Mouse (Mus musculus): ENCODE results near the gene Gm3164.
"Not testable (repeated sequence)": the region's sequence is repeated elsewhere in the genome, so short reads cannot be mapped to it uniquely, and the experiment has no call there.

The Gm3164 gene

GRCm38 (mm10) chr14:4414965-4415835 is at the start of gene Gm3164:
Gm3164 (plus strand) TSS chr14:4415448.
- peak; percentile 43 to 62 for DNase-seq (ENCODE audit: inconsistent age in 2 of 2, low spot score in 1 of 2)

DNA sequence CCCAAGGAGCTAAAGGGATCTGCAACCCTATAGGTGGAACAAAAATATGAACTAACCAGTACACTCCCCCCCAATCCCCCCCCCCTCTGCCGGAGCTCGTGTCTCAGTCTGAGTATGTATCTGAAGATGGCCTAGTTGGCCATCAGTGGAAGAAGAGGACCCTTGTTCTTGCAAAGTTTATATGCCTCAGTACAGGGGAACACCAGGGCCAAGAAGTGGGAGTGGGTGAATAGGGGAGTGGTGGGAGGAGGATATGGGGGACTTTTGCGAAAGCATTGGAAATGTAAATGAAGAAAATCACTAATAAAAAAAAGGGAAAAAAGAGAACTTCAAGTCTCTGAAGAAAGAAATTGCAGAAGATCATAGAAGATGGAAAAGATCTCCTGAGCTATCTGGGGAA is 46.3 kb upstream of the Gm3164 start:
- DNase-seq (ENCODE audit: inconsistent age in 2 of 2, low spot score in 1 of 2) = not testable (repeated sequence)

DNA sequence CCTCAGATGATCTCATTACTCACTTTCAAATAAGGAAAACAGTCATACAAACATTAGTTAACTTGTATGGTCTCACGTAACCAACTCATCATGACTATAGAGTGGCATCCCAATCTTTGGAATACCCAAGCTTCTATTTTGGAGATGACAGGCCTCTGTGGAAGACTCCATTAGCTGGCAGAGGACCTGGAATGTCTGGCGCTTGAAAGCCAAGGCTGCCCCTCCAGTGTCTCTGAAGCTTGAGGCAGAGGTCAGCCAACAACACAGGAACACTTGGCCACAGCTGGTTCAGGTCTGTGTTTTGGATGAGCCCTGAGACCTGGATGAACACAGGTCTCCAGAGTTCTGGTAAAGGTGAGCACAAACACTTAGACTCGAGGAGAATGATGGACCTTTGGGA is 45.6 kb upstream of the Gm3164 start:
- DNase-seq (ENCODE audit: inconsistent age in 2 of 2, low spot score in 1 of 2) = not testable (repeated sequence)

DNA sequence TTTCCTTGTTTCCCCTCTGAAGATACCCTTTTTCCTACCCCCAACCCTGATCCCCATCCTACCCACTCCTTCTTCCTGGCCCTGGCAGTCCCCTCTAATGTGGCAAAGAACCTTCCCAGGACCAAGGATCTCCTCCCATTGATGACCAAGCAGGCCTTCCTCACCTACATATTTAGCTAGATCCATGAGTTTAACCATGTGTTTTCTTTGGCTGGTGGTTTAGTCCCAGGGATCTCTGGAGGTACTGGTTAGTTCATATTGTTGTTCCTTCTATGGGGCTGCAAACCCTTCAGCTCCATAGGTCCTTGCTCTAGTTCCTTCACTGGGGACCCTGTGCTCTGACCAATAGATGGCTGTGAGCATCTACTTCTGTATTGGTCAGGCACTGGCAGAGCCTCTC is 37.4 kb upstream of the Gm3164 start:
- DNase-seq (ENCODE audit: inconsistent age in 2 of 2, low spot score in 1 of 2) = peak in 1 of 2 experiments; percentile 39

DNA sequence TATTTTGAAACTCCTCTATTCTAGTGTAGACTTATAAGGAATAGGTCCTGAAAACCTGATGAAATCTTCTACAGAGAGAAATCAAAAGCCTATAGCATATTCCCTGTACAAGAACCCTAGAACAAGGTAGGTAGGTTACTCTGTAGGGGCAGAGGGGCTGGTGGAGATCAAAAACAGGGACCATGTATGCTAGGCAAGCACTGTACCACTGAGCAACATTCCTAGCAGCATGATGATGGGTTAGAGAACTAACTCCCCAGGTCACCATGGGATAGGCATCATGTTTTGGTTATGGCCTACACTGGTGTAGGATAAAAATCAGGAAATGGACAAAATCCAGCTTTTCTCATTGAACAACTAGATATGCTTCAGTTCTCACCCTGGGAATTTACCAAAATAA is 29.6 kb upstream of the Gm3164 start:
- DNase-seq (ENCODE audit: inconsistent age in 2 of 2, low spot score in 1 of 2) = peak in 1 of 2 experiments; percentile 40

- DNase-seq (ENCODE audit: inconsistent age in 2 of 2, low spot score in 1 of 2) = not testable (repeated sequence)
These were observed 22.3 kb upstream of the Gm3164 start for GRCm38 (mm10) chr14:4392841-4393530.

GRCm38 (mm10) chr14:4397226-4397625 is 18.0 kb upstream of the Gm3164 start, which contains the start of gene Gm3159:
Gm3159 (plus strand) TSS chr14:4397526.
- DNase-seq (ENCODE audit: inconsistent age in 2 of 2, low spot score in 1 of 2) = not testable (repeated sequence)

DNA sequence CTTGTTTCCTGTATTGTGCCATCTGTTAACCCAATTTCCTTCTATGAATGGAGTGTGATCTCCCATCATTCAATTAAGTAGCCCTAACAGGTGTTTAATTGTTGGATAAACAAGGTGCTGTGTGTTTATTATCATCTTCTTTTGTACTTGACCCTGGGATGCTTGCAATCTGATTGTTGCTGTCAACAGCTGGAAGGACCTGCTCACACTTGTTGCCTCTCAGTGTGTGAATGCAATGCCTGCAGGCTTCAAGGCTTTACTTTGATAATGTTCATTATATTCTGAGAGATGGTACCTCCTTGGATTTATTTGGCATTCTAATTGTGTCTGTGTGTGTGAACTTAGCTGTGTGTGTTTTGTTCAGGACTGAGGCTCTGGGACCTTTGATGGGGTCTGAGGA is 16.6 kb upstream of the Gm3164 start:
- DNase-seq (ENCODE audit: inconsistent age in 2 of 2, low spot score in 1 of 2) = not testable (repeated sequence)

GRCm38 (mm10) chr14:4400115-4400789 is 15.0 kb upstream of the Gm3164 start:
- DNase-seq (ENCODE audit: inconsistent age in 2 of 2, low spot score in 1 of 2) = peak in 1 of 2 experiments; percentile 46

DNA sequence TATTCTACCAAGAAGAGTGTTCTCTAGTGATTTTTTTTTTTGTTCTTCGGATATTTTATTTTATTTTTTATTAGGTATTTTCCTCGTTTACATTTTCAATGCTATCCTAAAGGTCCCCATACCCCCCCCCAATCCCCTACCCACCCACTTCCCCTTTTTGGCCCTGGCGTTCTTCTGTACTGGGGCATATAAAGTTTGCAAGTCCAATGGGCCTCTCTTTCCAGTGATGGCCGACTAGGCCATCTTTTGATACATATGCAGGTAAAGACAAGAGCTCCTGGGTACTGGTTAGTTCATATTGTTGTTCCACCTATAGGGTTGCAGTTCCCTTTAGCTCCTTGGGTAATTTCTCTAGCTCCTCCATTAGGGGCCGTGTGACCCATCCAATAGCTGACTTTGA is 14.0 kb upstream of the Gm3164 start:
- not testable (repeated sequence) for DNase-seq (ENCODE audit: inconsistent age in 2 of 2, low spot score in 1 of 2)

DNA sequence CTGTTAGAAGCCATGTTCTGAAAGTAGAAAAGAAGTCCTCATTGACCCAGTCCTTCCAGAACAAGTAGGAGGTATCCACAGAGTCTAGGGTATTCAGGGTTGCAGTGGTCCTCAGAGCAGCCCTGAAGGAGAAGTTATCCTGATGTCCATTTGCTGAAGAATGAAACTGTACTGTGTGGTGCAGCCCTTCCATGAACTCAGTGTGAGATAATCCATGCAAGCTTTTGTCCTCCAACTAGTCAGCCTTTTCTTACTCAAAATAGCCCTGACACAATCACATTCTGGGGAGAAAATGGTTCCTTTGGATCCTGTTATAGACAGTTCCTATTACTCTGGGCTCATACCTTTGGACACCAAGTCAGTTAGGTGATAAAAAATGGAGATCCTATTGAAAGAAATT is 11.4 kb upstream of the Gm3164 start:
- DNase-seq (ENCODE audit: inconsistent age in 2 of 2, low spot score in 1 of 2) = not testable (repeated sequence)

DNA sequence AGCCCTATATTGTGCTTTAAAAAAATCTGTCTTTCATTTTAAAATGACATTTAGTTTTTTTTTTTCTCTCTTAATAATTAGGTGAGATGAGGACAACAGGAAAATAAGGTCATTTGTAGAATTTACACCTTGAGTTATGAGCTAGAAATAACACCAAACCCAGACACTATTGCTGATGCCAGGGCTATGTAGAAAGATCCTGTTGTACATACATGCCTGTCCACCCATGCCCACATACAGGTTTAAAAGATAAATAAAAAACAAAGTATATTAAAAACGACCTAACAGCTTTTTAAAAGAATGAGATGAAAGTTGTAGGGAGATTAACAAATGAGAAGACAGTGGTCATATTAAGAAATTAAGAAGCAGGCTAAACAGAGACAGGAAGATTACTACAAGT is 5.3 kb upstream of the Gm3164 start:
- DNase-seq (ENCODE audit: inconsistent age in 2 of 2, low spot score in 1 of 2) = peak in 1 of 2 experiments; percentile 27

GRCm38 (mm10) chr14:4430692-4431091 is 15.4 kb downstream of the Gm3164 start, which contains the start of gene Gm3173:
Gm3173 (plus strand) TSS chr14:4430992.
- not testable (repeated sequence) for DNase-seq (ENCODE audit: inconsistent age in 2 of 2, low spot score in 1 of 2)

- not testable (repeated sequence) for DNase-seq (ENCODE audit: inconsistent age in 2 of 2, low spot score in 1 of 2)
These were observed 66.2 kb downstream of the Gm3164 start, which contains the start of gene Gm3182 for GRCm38 (mm10) chr14:4481445-4481844. Gm3182 (plus strand) TSS chr14:4481745.

All from adrenal gland, adult (tissue).